Mouse (Mus musculus): Measurements from ENCODE around the gene Vmn1r86. TPM values are rescaled to one million over a fixed set of nuclear protein-coding genes. Genes with fewer than 3 reads are reported as not detected.

Vmn1r86 gene
- not detected for polyA plus RNA-seq (2014; fragmentation: Illumina TruSeq; extraction: RNeasy Lipid Tissue Mini Kit (QIAGEN cat#74804); ENCODE audit: low read depth, low replicate concordance)

DNA sequence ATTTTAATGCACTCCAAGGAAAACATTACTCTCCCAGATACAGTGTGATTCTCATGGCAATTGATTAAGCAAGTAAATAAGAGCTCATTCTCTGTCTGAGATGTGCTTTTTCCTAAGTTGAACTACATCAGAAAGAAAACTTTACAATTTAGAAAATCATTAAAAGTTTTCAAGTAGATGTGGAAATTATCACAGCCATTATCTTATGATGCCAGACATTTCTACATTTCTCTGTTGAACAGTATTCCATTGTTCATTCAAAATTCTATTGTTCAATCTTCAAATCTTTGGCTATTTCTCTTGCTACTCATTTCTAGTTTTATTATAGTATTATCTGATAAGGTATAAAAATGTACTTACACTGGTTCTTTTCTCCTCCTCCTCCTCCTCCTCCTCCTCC, at the start of gene Vmn1r86:
Gene Vmn1r86 (minus strand): TSS at position 101 of the 400 bp plus-strand sequence.

GRCm38 (mm10) chr7:13159268-13159667, 39.6 kb upstream of the Vmn1r86 start, which contains the start of gene Vmn1r88:
Vmn1r88 (plus strand) TSS chr7:13159568.

DNA sequence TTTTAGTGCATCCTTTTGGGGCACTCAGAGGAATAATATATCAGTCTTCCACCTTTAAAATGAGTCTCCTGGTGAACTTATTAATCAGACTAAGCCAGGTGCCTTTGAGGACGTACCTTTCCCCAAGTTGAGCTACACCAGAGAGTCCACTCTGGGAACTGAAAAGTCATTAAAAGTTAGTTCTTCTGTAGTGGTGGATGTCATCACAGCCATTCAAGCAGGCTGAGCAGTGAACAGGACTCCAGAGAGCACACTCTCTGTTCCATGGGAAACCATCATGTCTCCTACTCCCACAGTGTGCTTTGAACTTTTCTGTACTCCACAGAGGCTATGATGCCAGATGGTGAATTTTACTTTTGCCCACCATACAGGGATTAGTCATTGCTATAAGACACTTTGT, 20.3 kb upstream of the Vmn1r86 start, which contains the start of gene Vmn1r87:
Gene Vmn1r87 (minus strand): TSS at position 101 of the 400 bp plus-strand sequence.

DNA sequence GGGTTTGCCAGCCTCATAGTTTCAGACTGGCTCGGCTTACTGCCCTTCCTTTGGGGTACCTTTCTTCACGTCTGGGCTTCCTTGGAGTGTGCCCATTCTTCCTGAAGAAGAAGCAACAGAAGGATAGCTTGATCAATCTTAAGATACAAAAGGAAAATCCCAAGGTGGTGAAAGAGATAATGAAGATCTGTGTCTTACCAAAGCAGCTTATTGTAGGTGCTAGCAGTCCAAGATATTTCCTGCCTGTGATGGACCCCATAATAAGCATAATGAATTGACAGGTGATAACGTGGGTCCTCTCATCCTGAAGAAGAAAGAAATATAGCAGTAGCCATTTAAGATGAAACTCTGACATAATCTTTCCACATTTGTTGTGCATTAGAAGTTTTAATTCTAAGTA, 24.6 kb downstream of the Vmn1r86 start, which contains the start of gene Vmn1r85:
Gene Vmn1r85 (minus strand): TSS at position 101 of the 400 bp plus-strand sequence.

DNA sequence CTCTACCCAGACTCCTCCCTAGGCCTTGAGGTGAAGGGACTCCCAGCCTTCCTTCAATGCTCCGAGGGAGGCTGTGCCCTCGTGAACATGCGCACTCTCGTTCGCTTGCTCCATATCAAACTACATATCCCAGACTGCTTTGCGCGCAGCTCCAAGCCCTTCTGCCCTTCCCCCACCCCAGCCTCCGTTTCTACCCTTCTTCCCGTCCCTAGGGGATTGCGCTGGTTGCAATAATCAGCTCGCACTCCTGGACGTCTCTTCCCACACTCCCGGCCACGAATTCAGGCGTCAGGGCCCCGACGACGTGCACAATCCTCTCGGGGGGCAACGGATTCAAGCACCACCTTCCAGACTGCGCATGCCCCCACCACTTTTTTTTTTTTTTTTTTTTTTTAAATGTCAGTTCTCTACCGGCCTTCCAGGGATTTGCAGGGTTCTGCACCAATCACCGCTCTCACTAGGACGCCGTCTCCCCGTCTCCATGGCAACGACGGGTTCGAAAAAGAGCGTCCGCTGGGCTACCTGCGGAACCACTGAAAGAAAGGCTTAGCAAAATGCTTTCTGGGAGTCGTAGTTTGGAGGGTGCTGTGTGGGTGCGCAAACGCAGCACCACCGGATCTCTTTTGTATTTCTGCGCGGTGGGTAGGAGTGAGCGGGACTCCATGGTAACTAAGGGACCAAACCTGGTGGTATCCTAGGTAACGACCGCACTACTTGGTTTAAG, 65.3 kb downstream of the Vmn1r86 start, which contains the start of gene Mzf1:
Gene Mzf1 (minus strand): TSS at position 478 of the 724 bp plus-strand sequence.

Other genes starting within 250 kb of the Vmn1r86 start
- gene Zfp128, start 238.7 kb downstream of the Vmn1r86 start, polyA plus RNA-seq (2014; fragmentation: Illumina TruSeq; extraction: RNeasy Lipid Tissue Mini Kit (QIAGEN cat#74804); ENCODE audit: low read depth, low replicate concordance), result 3.1 TPM
- gene Zscan22, start 222.1 kb downstream of the Vmn1r86 start, polyA plus RNA-seq (2014; fragmentation: Illumina TruSeq; extraction: RNeasy Lipid Tissue Mini Kit (QIAGEN cat#74804); ENCODE audit: low read depth, low replicate concordance), result 5.1 TPM
- gene Rps5, start 197.6 kb downstream of the Vmn1r86 start, polyA plus RNA-seq (2014; fragmentation: Illumina TruSeq; extraction: RNeasy Lipid Tissue Mini Kit (QIAGEN cat#74804); ENCODE audit: low read depth, low replicate concordance), result 661 TPM
- not detected for gene Rnf225, start 192.5 kb downstream of the Vmn1r86 start, polyA plus RNA-seq (2014; fragmentation: Illumina TruSeq; extraction: RNeasy Lipid Tissue Mini Kit (QIAGEN cat#74804); ENCODE audit: low read depth, low replicate concordance)
- 2.5 TPM for gene Zfp324, start 154.1 kb downstream of the Vmn1r86 start, polyA plus RNA-seq (2014; fragmentation: Illumina TruSeq; extraction: RNeasy Lipid Tissue Mini Kit (QIAGEN cat#74804); ENCODE audit: low read depth, low replicate concordance)
- gene Zfp446, start 142.1 kb downstream of the Vmn1r86 start, polyA plus RNA-seq (2014; fragmentation: Illumina TruSeq; extraction: RNeasy Lipid Tissue Mini Kit (QIAGEN cat#74804); ENCODE audit: low read depth, low replicate concordance), result 5.0 TPM
- 0.63 TPM for gene Slc27a5, start 121.7 kb downstream of the Vmn1r86 start, polyA plus RNA-seq (2014; fragmentation: Illumina TruSeq; extraction: RNeasy Lipid Tissue Mini Kit (QIAGEN cat#74804); ENCODE audit: low read depth, low replicate concordance)
- gene Trim28, start 120.8 kb downstream of the Vmn1r86 start, polyA plus RNA-seq (2014; fragmentation: Illumina TruSeq; extraction: RNeasy Lipid Tissue Mini Kit (QIAGEN cat#74804); ENCODE audit: low read depth, low replicate concordance), result 95.8 TPM
- gene Zbtb45, start 109.9 kb downstream of the Vmn1r86 start, polyA plus RNA-seq (2014; fragmentation: Illumina TruSeq; extraction: RNeasy Lipid Tissue Mini Kit (QIAGEN cat#74804); ENCODE audit: low read depth, low replicate concordance), result 4.7 TPM
- 178 TPM for gene Chmp2a, start 85.1 kb downstream of the Vmn1r86 start, polyA plus RNA-seq (2014; fragmentation: Illumina TruSeq; extraction: RNeasy Lipid Tissue Mini Kit (QIAGEN cat#74804); ENCODE audit: low read depth, low replicate concordance)
- gene Ube2m, start 81.6 kb downstream of the Vmn1r86 start, polyA plus RNA-seq (2014; fragmentation: Illumina TruSeq; extraction: RNeasy Lipid Tissue Mini Kit (QIAGEN cat#74804); ENCODE audit: low read depth, low replicate concordance), result 200 TPM
- 0.29 TPM for gene Mzf1, start 65.2 kb downstream of the Vmn1r86 start, polyA plus RNA-seq (2014; fragmentation: Illumina TruSeq; extraction: RNeasy Lipid Tissue Mini Kit (QIAGEN cat#74804); ENCODE audit: low read depth, low replicate concordance)
- not detected for gene Vmn1r85, start 24.7 kb downstream of the Vmn1r86 start, polyA plus RNA-seq (2014; fragmentation: Illumina TruSeq; extraction: RNeasy Lipid Tissue Mini Kit (QIAGEN cat#74804); ENCODE audit: low read depth, low replicate concordance)
- not detected for gene Vmn1r87, start 20.2 kb upstream of the Vmn1r86 start, polyA plus RNA-seq (2014; fragmentation: Illumina TruSeq; extraction: RNeasy Lipid Tissue Mini Kit (QIAGEN cat#74804); ENCODE audit: low read depth, low replicate concordance)
- gene Vmn1r88, start 39.7 kb upstream of the Vmn1r86 start, polyA plus RNA-seq (2014; fragmentation: Illumina TruSeq; extraction: RNeasy Lipid Tissue Mini Kit (QIAGEN cat#74804); ENCODE audit: low read depth, low replicate concordance), result not detected
- gene Vmn1r89, start 93.1 kb upstream of the Vmn1r86 start, polyA plus RNA-seq (2014; fragmentation: Illumina TruSeq; extraction: RNeasy Lipid Tissue Mini Kit (QIAGEN cat#74804); ENCODE audit: low read depth, low replicate concordance), result not detected
- 3.0 TPM for gene Lig1, start 157.4 kb upstream of the Vmn1r86 start, polyA plus RNA-seq (2014; fragmentation: Illumina TruSeq; extraction: RNeasy Lipid Tissue Mini Kit (QIAGEN cat#74804); ENCODE audit: low read depth, low replicate concordance)
- gene Zswim9, start 158.8 kb upstream of the Vmn1r86 start, polyA plus RNA-seq (2014; fragmentation: Illumina TruSeq; extraction: RNeasy Lipid Tissue Mini Kit (QIAGEN cat#74804); ENCODE audit: low read depth, low replicate concordance), result 11.2 TPM
- gene Pla2g4c, start 204.7 kb upstream of the Vmn1r86 start, polyA plus RNA-seq (2014; fragmentation: Illumina TruSeq; extraction: RNeasy Lipid Tissue Mini Kit (QIAGEN cat#74804); ENCODE audit: low read depth, low replicate concordance), result 0.26 TPM